ENCODE assay signal across 20 mouse cellular contexts in the genomic region with DNA sequence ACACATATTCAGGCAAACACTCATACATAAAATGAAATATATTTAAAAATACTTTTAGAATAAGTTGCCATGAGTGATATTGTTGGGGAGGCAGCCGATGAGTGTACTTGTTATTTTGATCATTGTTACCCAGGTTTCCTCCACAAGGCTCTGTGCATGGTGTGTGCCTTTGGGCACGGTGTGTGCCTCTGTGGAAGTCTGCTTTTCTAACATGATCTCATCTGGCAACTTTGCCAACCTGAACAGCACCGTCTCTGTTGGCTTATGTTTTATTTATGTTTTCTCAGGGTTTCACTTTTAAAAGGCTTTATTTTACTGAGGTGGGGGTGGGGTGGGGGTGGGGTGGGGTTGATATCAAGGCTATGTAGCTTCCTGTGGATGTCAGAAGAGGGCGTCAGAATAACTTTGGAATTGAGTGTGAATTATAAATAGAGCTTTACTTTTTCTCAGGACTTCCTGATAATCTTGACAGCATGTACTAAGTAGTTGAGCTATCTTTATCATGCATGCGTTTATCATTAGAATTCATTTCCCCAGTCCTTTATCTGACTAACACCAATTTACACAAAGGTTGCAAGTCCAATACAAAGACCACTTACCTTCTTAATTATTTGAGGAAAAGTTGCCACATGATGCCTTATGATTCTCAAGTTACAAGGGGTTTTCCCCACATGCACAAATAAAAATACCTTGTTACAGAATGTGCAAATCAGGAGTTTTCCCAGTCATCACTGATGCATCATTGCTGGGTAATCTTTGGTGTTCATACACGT.
DNase-seq lines count a peak whose midpoint lies in the region; ATAC-seq and TF ChIP-seq lines count a peak whose summit lies in the region.
"Had no signal": no experiment of that assay in that cellular context is flagged by ENCODE, and none has a peak within 500 bp of the region (broad histone marks: within the 10 kb centered on the region; RNA-seq: fewer than 3 reads in every experiment).

No protein-coding gene starts in this region.

- H3K4me3 ChIP-seq in forebrain, embryonic 15.5 days = no peak overlapping the region
- H3K4me3 ChIP-seq in forebrain, postnatal 0 days (ENCODE audit: low read depth, low read length) = no peak overlapping the region
- H3K4me3 ChIP-seq in liver, embryonic 11.5 days (ENCODE audit: low read depth, low read length) = no peak overlapping the region
- no peak overlapping the region for H3K4me3 ChIP-seq in liver, embryonic 15.5 days (replicated peaks)
- H3K4me3 ChIP-seq: forebrain, embryonic 13.5 days; hindbrain, embryonic 10.5 days; kidney, embryonic 15.5 days; limb, embryonic 10.5 days; stomach, embryonic 15.5 days had no signal

- H3K4me1 ChIP-seq in forebrain, embryonic 15.5 days = peaks cover 61% of the 10 kb centered on the region
- H3K4me1 ChIP-seq in forebrain, postnatal 0 days (ENCODE audit: insufficient read depth) = peaks cover 4% of the 10 kb centered on the region
- peaks cover 66% of the 10 kb centered on the region for H3K4me1 ChIP-seq in liver, embryonic 11.5 days (replicated peaks; ENCODE audit: control insufficient read depth, insufficient read depth, low read length)
- peaks cover 77% of the 10 kb centered on the region for H3K4me1 ChIP-seq in liver, embryonic 15.5 days (replicated peaks)

- H3K4me2 ChIP-seq in forebrain, embryonic 15.5 days (replicated peaks) = no peak overlapping the region
- no peak overlapping the region for H3K4me2 ChIP-seq in forebrain, postnatal 0 days (ENCODE audit: low read depth)
- peak overlapping the region; percentile 38 for H3K4me2 ChIP-seq in liver, embryonic 11.5 days
- peak overlapping the region; percentile 26; the same call in 1 of the 2 replicates for H3K4me2 ChIP-seq in liver, embryonic 15.5 days
- H3K4me2 ChIP-seq: forebrain, embryonic 13.5 days; heart, embryonic 11.5 days; kidney, embryonic 15.5 days; lung, embryonic 14.5 days; stomach, embryonic 15.5 days had no signal

- no peak overlapping the region for H3K27ac ChIP-seq in forebrain, embryonic 15.5 days (replicated peaks)
- H3K27ac ChIP-seq in forebrain, postnatal 0 days (ENCODE audit: low read depth, low read length) = no peak overlapping the region
- H3K27ac ChIP-seq in liver, embryonic 11.5 days (ENCODE audit: low read depth, low read length) = peak overlapping the region; percentile 75
- H3K27ac ChIP-seq in liver, embryonic 15.5 days (replicated peaks) = peak overlapping the region; percentile 72
- H3K27ac ChIP-seq: forebrain, embryonic 13.5 days; hindbrain, embryonic 10.5 days; kidney, embryonic 15.5 days; limb, embryonic 10.5 days had no signal

- H3K36me3 ChIP-seq in forebrain, embryonic 15.5 days = no peaks in the 10 kb centered on the region
- H3K36me3 ChIP-seq in forebrain, postnatal 0 days (ENCODE audit: insufficient read depth) = no peaks in the 10 kb centered on the region
- H3K36me3 ChIP-seq in liver, embryonic 11.5 days (ENCODE audit: control insufficient read depth, insufficient read depth, low read length) = no peaks in the 10 kb centered on the region
- H3K36me3 ChIP-seq in liver, embryonic 15.5 days (replicated peaks) = no peaks in the 10 kb centered on the region
- H3K36me3 ChIP-seq: hindbrain, embryonic 10.5 days; kidney, embryonic 15.5 days; stomach, embryonic 15.5 days had no signal

- no peaks in the 10 kb centered on the region for H3K27me3 ChIP-seq in forebrain, embryonic 15.5 days
- H3K27me3 ChIP-seq in forebrain, postnatal 0 days (ENCODE audit: insufficient read depth, low read length) = no peaks in the 10 kb centered on the region
- no peaks in the 10 kb centered on the region for H3K27me3 ChIP-seq in liver, embryonic 11.5 days (replicated peaks; ENCODE audit: control insufficient read depth, insufficient read depth, low read length)
- no peaks in the 10 kb centered on the region for H3K27me3 ChIP-seq in liver, embryonic 15.5 days
- H3K27me3 ChIP-seq: forebrain, embryonic 13.5 days; kidney, embryonic 15.5 days; stomach, embryonic 15.5 days had no signal

- H3K9ac ChIP-seq in forebrain, embryonic 15.5 days (replicated peaks) = no peak overlapping the region
- H3K9ac ChIP-seq in forebrain, postnatal 0 days = no peak overlapping the region
- no peak overlapping the region for H3K9ac ChIP-seq in liver, embryonic 11.5 days (ENCODE audit: low read depth, low read length)
- H3K9ac ChIP-seq in liver, embryonic 15.5 days = no peak overlapping the region
- H3K9ac ChIP-seq: forebrain, embryonic 13.5 days; kidney, embryonic 15.5 days; lung, embryonic 14.5 days; stomach, embryonic 15.5 days had no signal

- no peaks in the 10 kb centered on the region for H3K9me3 ChIP-seq in forebrain, embryonic 15.5 days
- H3K9me3 ChIP-seq in forebrain, postnatal 0 days (ENCODE audit: low read length) = no peaks in the 10 kb centered on the region
- no peaks in the 10 kb centered on the region for H3K9me3 ChIP-seq in liver, embryonic 11.5 days (ENCODE audit: control insufficient read depth, low read length)
- H3K9me3 ChIP-seq in liver, embryonic 15.5 days (replicated peaks) = no peaks in the 10 kb centered on the region
- H3K9me3 ChIP-seq: forebrain, embryonic 13.5 days; hindbrain, embryonic 10.5 days; kidney, embryonic 15.5 days; limb, embryonic 10.5 days; stomach, embryonic 15.5 days had no signal

- ATAC-seq in forebrain, embryonic 15.5 days (replicated peaks) = 0 out of 2 replicates have a peak, but pooled peaks have one; percentile 53
- ATAC-seq in forebrain, postnatal 0 days = no peak
- peak; percentile 31; the same call in 1 of the 2 replicates for ATAC-seq in liver, embryonic 11.5 days (replicated peaks; ENCODE audit: low FRiP score)
- ATAC-seq in liver, embryonic 15.5 days (ENCODE audit: insufficient read depth) = no peak
- no peak for ATAC-seq in cerebellum, adult (ENCODE audit: insufficient number of reproducible peaks, low FRiP score, low TSS enrichment)
- ATAC-seq: forebrain, embryonic 13.5 days; inflammation-experienced regulatory T-cells, adult 6 months had no signal

- WGBS in forebrain, embryonic 15.5 days = 35% methylated on average over 6 of the region's 6 CpGs
- WGBS in forebrain, postnatal 0 days = 33% methylated on average over 6 of the region's 6 CpGs
- 36% methylated on average over 6 of the region's 6 CpGs for WGBS in liver, embryonic 11.5 days
- 18% methylated on average over 6 of the region's 6 CpGs for WGBS in liver, embryonic 15.5 days (ENCODE audit: insufficient replicate concordance)

- TF ChIP-seq CTCF in forebrain, postnatal 0 days (IDR thresholded peaks at IDR 0.05; ENCODE audit: low read depth) = no peak

- no peak for DNase-seq in forebrain, postnatal 0 days
- no peak for DNase-seq in liver, embryonic 11.5 days (ENCODE audit: low spot score)
- DNase-seq in liver = no peak
- DNase-seq in NIH3T3 (ENCODE audit: low read depth) = peak; percentile 31
- DNase-seq in spleen, postnatal 10 days (ENCODE audit: low spot score in 2 of 2) = no peak
- DNase-seq: cerebellum, adult 11-12 months; cerebellum, postnatal 25 days; lung, embryonic 14.5 days; right cerebral cortex, adult 18-20 months; thymus, adult 2 months had no signal

Comparison
In these comparisons a context has a peak if more than half of its experiments do, and no peak if none do; other contexts are left out.
1. ATAC-seq: peak in forebrain, embryonic 15.5 days (single experiment) and liver, embryonic 11.5 days (single experiment); none in forebrain, postnatal 0 days (single experiment), liver, embryonic 15.5 days (single experiment) and cerebellum, adult (single experiment).
2. H3K27ac ChIP-seq: peak in liver, embryonic 11.5 days (single experiment) and liver, embryonic 15.5 days (single experiment); none in forebrain, embryonic 15.5 days (single experiment) and forebrain, postnatal 0 days (single experiment).
3. H3K4me2 ChIP-seq: peak in liver, embryonic 11.5 days (single experiment) and liver, embryonic 15.5 days (single experiment); none in forebrain, embryonic 15.5 days (single experiment) and forebrain, postnatal 0 days (single experiment).